Mouse (Mus musculus): ENCODE measurements around the gene Coa6. TPM values are rescaled to one million over a fixed set of nuclear protein-coding genes. Genes with fewer than 3 reads are reported as not detected.
A peak's percentile ranks its signal among the peaks of the same experiment; 100 is the strongest.
"Not testable (repeated sequence)": the region's sequence is repeated elsewhere in the genome, so short reads cannot be mapped to it uniquely, and the experiment has no call there.

Coa6 gene
- 47.0 and 52.5 TPM in 2 replicates for polyA plus RNA-seq (2016; fragmentation: Nextera tagmentation; extraction: Ambion mirVana)

DNA sequence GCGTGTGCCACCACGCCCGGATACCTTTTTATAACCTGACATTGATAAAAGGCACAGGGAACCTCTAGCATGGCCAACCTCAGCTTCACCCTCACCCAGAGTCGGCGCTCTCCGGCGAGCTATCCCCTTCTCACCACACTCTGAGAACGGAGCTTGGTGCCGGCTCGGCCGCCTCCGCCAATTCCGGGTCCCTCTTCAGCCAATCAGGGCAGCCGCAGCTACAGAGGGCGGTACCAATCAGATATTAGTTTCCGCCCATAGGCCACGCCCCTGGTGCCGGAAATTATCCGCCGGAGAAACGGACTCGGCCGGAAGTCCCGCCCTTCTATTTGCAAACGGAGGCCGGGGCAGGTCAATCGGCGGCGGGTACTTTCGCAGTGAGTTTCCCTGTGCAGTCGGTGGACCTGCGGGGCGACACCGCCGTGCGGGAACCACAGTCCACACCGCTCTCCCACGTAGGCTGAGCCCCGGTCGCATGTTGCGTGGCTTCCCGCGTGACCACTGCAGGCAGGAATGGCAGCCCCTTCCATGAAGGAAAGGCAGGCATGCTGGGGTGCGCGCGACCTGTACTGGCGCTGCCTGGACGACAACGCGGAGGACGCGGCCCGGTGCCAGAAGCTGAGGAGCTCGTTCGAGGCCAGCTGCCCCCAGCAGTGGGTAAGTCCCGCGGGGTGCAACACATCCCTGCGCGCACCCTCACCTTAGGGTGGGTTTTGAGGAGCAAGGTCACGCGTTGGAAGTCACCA lies at the start of gene Coa6:
TSS of gene Coa6 (plus strand) at position 342 of the 746 bp plus-strand sequence.
- peak within 1 kb of the TSS; percentile 88 for H3K4me3 ChIP-seq
- peak; percentile 98 for DNase-seq (ENCODE audit: low spot score)
- H3K9me3 ChIP-seq, result no peaks in the 10 kb centered on the region
- WGBS, result under 1% methylated on average over 61 of the region's 61 CpGs
- no peaks in the 10 kb centered on the region for H3K27me3 ChIP-seq (ENCODE audit: insufficient read depth, poor library complexity, severe bottlenecking)
- H3K4me1 ChIP-seq, result peaks cover 15% of the 10 kb centered on the region
- peaks cover 23% of the 10 kb centered on the region for H3K36me3 ChIP-seq
- H3K27ac ChIP-seq, result peak within 1 kb of the TSS; percentile 93

DNA sequence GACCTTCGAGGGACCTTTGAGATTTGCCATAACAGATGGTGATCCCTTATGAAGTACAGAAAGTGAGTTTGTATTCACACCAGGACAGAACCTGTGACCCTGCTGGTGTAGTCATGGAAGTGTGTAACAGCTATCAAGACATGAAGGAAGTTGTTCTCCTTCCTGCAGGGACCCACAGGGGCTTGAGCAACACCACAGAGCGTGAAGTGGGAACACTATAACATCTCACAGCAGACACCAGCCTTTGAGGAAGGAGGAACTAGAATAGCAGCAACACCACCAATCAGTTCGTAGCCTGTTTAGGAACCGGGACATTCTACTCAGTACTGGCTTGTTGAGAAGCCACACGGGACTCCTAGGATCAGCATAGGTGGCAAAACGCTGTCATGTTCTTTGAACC lies 42.7 kb upstream of the Coa6 start:
- peaks cover 6% of the 10 kb centered on the region; the same call in 1 of the 2 replicates for H3K27me3 ChIP-seq (ENCODE audit: insufficient read depth, poor library complexity, severe bottlenecking)
- 79% methylated on average over 6 of the region's 6 CpGs for WGBS
- no peak overlapping the region for H3K4me3 ChIP-seq
- no peaks in the 10 kb centered on the region for H3K9me3 ChIP-seq
- H3K36me3 ChIP-seq, result no peaks in the 10 kb centered on the region
- no peaks in the 10 kb centered on the region for H3K4me1 ChIP-seq
- DNase-seq (ENCODE audit: low spot score), result no peak
- no peak overlapping the region for H3K27ac ChIP-seq

DNA sequence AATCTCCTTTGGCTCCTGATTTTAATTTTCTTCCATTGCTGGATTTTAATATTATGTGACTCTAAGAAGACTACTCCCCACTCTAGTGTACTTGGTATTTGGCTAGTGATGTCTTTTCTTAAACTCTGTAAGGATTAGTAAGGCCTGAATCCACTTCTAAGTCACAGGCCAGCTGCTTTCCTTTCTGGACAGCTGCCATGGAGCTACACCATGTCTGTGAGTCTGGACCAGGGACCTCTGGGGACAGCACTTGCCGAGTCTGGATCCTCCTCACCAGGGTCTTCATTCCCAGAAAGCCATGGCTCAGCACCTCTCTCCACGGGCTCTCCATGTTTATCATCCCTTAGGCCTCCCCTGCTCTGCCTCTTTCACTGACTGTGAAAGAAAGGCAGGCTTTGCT lies 42.2 kb upstream of the Coa6 start:
- Histone ChIP-seq H3K9me3 (no peaks in the 10 kb centered on the region), H3K4me1 (no peaks in the 10 kb centered on the region), H3K27me3 (ENCODE audit: insufficient read depth, poor library complexity, severe bottlenecking) (peaks cover 6% of the 10 kb centered on the region; the same call in 1 of the 2 replicates), H3K27ac (no peak overlapping the region), H3K4me3 (no peak overlapping the region), H3K36me3 (no peaks in the 10 kb centered on the region)
- 56% methylated on average over 2 of the region's 2 CpGs for WGBS
- no peak for DNase-seq (ENCODE audit: low spot score)

DNA sequence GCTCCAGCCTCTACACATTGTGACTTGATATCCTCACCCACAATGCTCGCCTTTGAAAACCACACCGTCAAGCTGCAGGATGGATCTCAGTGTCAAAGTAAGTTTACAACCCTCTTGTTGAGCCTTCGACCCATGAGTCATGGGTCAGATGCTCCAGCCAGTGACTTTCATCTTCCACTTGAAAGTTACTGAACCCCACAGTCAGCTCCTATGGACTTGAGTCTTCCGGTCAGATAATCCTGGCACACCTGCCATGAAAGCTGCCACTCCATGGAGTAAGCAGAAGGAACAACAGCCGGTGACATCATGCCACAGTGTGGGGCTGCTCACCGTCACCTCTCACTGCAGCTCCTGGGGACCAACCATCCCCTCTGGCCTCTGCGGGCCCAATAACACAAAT lies 41.0 kb upstream of the Coa6 start:
- DNase-seq (ENCODE audit: low spot score), result no peak
- H3K27ac ChIP-seq, result no peak overlapping the region
- no peaks in the 10 kb centered on the region for H3K4me1 ChIP-seq
- no peaks in the 10 kb centered on the region for H3K36me3 ChIP-seq
- no peak overlapping the region for H3K4me3 ChIP-seq
- 84% methylated on average over 7 of the region's 7 CpGs for WGBS
- H3K27me3 ChIP-seq (ENCODE audit: insufficient read depth, poor library complexity, severe bottlenecking), result peaks cover 6% of the 10 kb centered on the region; the same call in 1 of the 2 replicates
- no peaks in the 10 kb centered on the region for H3K9me3 ChIP-seq

DNA sequence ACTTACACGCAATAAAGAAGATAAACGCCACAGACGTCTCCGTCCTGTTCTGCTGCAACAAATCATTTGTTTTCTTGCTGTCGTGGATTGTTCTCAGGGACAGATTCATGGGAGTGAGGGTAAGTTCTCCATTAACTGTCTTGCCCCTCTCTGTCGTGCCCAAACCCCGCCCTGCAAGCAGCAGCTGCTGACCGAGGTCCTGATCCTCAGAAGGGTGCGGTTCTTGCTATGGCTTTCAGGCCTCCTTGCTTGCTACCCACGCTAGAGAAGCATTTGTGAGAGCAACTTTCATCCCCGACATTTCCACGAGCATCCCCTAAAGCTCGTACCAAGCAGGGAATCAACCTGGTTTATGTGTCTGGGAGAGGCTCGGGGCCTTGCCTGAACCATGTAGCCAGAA lies 40.1 kb upstream of the Coa6 start:
- Histone ChIP-seq H3K4me3 (no peak overlapping the region), H3K36me3 (no peaks in the 10 kb centered on the region), H3K9me3 (no peaks in the 10 kb centered on the region), H3K4me1 (no peaks in the 10 kb centered on the region), H3K27me3 (ENCODE audit: insufficient read depth, poor library complexity, severe bottlenecking) (no peaks in the 10 kb centered on the region), H3K27ac (no peak overlapping the region)
- no peak for DNase-seq (ENCODE audit: low spot score)
- WGBS, result 45% methylated on average over 14 of the region's 14 CpGs

DNA sequence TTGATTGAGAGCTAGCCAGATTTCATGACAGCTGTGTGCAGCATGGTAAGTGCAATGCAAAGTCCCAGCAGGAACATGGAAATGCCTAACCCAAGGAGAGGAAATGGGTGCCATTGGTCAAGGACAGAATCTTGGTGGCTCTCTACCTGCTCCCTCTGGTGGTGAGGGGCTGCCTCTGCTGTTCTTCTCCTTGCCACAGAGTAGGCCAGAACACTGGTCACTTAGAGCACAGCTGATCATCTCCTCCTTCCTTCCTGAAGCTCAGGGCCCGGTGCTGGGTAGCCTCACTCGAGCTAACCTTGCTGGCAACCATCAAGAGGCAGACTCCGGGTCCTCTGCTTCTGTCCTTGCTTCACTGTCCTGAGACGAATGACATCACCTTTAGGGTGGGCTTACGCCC lies 39.6 kb upstream of the Coa6 start:
- H3K36me3 ChIP-seq, result no peaks in the 10 kb centered on the region
- H3K27me3 ChIP-seq (ENCODE audit: insufficient read depth, poor library complexity, severe bottlenecking), result no peaks in the 10 kb centered on the region
- DNase-seq (ENCODE audit: low spot score), result no peak
- H3K4me3 ChIP-seq, result no peak overlapping the region
- H3K4me1 ChIP-seq, result no peaks in the 10 kb centered on the region
- H3K27ac ChIP-seq, result no peak overlapping the region
- WGBS, result 58% methylated on average over 5 of the region's 5 CpGs
- no peaks in the 10 kb centered on the region for H3K9me3 ChIP-seq

DNA sequence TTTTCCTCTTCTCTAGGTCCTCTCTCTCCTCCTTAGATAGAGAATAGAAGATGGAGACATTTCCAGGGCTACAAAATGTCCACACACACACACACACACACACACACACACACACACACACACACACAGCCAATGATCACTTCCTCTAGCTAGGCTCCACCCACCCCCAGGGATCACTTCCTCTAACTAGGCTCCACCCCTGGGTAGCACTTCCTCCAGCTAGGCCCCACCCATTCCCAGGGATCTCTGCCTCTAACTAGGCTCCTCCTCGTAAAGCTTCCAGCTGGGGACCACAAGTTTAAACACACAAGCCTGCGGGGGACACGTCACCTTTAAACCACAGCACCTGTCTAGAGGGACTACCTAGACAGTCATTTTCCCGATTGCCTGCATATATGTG lies 34.7 kb upstream of the Coa6 start:
- Histone ChIP-seq H3K36me3 (no peaks in the 10 kb centered on the region), H3K27ac (no peak overlapping the region), H3K9me3 (no peaks in the 10 kb centered on the region), H3K4me1 (no peaks in the 10 kb centered on the region), H3K4me3 (no peak overlapping the region), H3K27me3 (ENCODE audit: insufficient read depth, poor library complexity, severe bottlenecking) (no peaks in the 10 kb centered on the region)
- WGBS, result 83% methylated on average over 4 of the region's 4 CpGs
- no peak for DNase-seq (ENCODE audit: low spot score)

DNA sequence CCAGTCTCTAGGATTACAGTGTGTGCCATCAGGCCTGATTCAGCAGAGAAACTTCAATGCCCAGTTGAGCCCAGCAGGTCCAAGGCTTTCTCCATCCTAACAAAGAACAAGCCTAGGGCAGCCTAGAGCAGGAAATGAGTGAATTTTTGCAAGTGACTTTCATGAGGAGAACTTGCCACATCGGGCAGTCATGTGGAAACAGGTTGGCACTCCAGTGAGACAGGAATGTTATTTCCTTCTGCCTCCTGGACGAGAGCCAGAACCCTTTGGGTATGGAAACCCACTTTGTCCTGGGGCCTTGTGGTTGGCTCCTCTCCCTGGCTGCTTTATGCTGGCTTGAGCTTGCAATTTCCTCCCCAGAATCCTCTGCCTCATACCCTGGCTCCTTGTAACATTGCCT lies 30.8 kb upstream of the Coa6 start:
- Histone ChIP-seq H3K36me3 (no peaks in the 10 kb centered on the region), H3K9me3 (no peaks in the 10 kb centered on the region), H3K4me1 (no peaks in the 10 kb centered on the region), H3K27ac (no peak overlapping the region), H3K4me3 (no peak overlapping the region), H3K27me3 (ENCODE audit: insufficient read depth, poor library complexity, severe bottlenecking) (no peaks in the 10 kb centered on the region)
- 57% methylated on average over 2 of the region's 2 CpGs for WGBS
- no peak for DNase-seq (ENCODE audit: low spot score)

DNA sequence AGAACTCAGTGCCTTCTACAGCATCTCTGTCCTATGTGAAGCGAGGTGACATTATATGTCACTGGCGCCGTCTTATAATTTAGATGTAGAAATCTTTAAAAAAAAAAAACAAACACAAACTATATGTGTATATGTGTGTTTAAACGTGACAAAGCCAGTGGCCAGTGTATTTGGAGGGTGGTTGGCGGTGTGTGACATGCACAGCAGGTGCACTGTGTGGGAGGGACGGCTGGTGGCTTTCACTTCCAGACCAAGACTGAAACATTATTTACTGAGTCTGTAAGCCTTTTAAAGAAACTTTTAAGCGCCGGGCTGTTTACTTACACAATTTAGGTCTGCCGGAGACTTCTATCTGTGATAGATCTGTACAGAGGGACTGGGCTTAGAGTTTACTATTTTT lies 26.9 kb upstream of the Coa6 start:
- Histone ChIP-seq H3K27me3 (ENCODE audit: insufficient read depth, poor library complexity, severe bottlenecking) (no peaks in the 10 kb centered on the region), H3K9me3 (no peaks in the 10 kb centered on the region), H3K4me1 (no peaks in the 10 kb centered on the region), H3K4me3 (no peak overlapping the region), H3K27ac (no peak overlapping the region), H3K36me3 (no peaks in the 10 kb centered on the region)
- DNase-seq (ENCODE audit: low spot score), result no peak
- WGBS, result 82% methylated on average over 9 of the region's 9 CpGs

DNA sequence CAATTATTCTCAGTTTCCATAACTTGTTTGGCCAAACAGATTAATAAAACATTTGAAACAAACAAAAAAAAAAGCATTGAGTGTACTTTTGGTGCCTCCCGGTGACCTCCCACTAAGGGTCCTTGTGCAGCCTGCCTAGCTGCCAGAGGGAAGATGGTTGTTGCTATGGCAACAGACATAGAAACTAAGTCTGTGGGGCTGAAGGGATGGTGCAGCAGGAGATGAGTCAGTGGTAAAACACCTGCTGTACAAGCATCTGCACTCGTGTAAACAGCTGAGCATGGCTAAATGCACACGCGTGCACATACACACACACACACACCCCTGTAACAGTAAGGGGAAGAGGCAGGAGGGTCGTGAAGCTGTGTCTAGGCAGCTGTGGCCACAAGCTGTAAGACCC lies 26.4 kb upstream of the Coa6 start:
- no peak for DNase-seq (ENCODE audit: low spot score)
- H3K9me3 ChIP-seq, result no peaks in the 10 kb centered on the region
- 73% methylated on average over 5 of the region's 5 CpGs for WGBS
- no peaks in the 10 kb centered on the region for H3K4me1 ChIP-seq
- H3K36me3 ChIP-seq, result no peaks in the 10 kb centered on the region
- no peak overlapping the region for H3K4me3 ChIP-seq
- no peaks in the 10 kb centered on the region for H3K27me3 ChIP-seq (ENCODE audit: insufficient read depth, poor library complexity, severe bottlenecking)
- no peak overlapping the region for H3K27ac ChIP-seq

DNA sequence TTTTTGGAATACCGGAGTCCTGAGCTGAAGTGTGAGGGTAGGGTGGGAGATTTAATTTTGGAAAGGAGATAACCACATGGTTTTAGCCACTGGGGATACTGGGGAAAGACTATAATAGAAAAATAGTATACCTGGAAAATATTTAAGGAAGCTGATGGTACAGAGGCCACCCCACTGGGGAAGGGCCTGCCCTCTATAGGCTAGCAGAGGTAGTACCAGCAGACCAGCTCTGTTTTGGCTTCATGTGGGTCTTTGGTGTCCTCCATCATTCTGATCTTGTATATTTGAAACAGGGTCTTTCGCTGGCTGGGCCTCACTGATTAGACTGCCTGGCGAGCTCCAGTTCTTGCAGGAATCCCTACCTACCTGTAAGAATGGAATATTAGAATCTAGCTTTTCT lies 24.0 kb upstream of the Coa6 start:
- Histone ChIP-seq H3K27ac (no peak overlapping the region), H3K36me3 (no peaks in the 10 kb centered on the region), H3K9me3 (no peaks in the 10 kb centered on the region), H3K4me1 (no peaks in the 10 kb centered on the region), H3K27me3 (ENCODE audit: insufficient read depth, poor library complexity, severe bottlenecking) (no peaks in the 10 kb centered on the region), H3K4me3 (no peak overlapping the region)
- WGBS, result 70% methylated on average over 3 of the region's 3 CpGs
- no peak for DNase-seq (ENCODE audit: low spot score)

DNA sequence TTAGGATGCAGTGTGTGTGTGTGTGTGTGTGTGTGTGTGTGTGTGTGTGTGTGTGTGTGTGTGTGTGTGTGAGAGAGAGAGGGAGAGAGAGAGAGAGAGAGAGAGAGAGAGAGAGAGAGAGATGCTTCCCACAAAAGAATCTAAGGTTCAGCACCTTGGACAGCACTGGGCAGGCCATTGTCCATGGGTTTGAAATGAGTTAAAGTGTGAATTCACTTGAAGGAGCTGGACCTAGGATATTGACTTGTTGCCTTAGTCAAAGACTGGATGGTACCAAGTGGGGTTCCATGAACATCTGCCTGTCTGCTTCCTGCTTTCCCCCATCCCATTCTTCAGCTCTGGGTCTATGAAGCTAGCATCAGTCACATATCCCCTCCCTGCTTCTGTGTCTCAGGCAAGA lies 17.8 kb upstream of the Coa6 start:
- H3K27me3 ChIP-seq (ENCODE audit: insufficient read depth, poor library complexity, severe bottlenecking); H3K4me1 ChIP-seq; H3K27ac ChIP-seq; H3K9me3 ChIP-seq; DNase-seq (ENCODE audit: low spot score); H3K4me3 ChIP-seq; H3K36me3 ChIP-seq: not testable (repeated sequence)

DNA sequence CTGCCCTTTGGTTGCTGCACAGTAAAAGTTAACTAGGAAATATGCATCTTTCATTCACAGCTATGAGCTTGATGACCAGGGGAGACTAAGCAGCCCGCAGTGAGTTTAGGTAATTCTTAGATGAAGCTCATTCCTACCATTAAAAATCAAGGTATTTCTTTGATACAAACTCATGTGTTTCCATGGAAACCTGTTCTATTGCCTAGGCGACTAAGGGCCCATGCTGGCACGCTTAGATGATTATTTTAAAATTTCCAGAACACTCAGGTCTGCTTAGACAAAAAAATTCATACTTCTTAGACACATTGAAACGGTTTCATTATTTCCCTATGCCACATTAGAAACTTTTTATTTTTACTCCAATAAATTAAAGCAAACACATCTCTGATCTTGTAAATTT lies 17.3 kb upstream of the Coa6 start:
- no peaks in the 10 kb centered on the region for H3K36me3 ChIP-seq
- no peaks in the 10 kb centered on the region for H3K9me3 ChIP-seq
- no peak overlapping the region for H3K27ac ChIP-seq
- H3K4me1 ChIP-seq, result no peaks in the 10 kb centered on the region
- no peaks in the 10 kb centered on the region for H3K27me3 ChIP-seq (ENCODE audit: insufficient read depth, poor library complexity, severe bottlenecking)
- no peak for DNase-seq (ENCODE audit: low spot score)
- H3K4me3 ChIP-seq, result no peak overlapping the region
- 70% methylated on average over 4 of the region's 4 CpGs for WGBS

DNA sequence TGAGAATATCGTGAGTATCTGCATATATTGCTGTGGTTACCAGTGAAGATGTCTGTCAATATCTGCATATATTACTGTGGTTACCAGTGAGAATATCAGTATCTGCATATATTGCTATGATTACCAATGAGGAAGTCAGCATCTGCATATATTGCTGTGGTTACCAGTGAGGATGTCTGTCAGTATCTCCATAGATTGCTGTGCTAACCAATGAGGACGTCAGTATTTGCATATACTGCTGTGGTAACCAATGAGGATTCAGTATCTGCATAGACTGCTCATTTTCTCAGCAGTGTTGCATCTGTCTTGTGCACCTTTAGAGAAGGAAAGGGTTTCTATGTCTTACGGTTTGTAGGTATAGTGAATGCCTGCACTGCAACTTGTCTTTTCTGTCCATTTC lies 1.5 kb upstream of the Coa6 start:
- no peak for DNase-seq (ENCODE audit: low spot score)
- WGBS, result 85% methylated on average over 3 of the region's 3 CpGs
- H3K4me3 ChIP-seq, result no peak overlapping the region
- no peaks in the 10 kb centered on the region for H3K27me3 ChIP-seq (ENCODE audit: insufficient read depth, poor library complexity, severe bottlenecking)
- H3K9me3 ChIP-seq, result no peaks in the 10 kb centered on the region
- H3K4me1 ChIP-seq, result peaks cover 15% of the 10 kb centered on the region
- H3K36me3 ChIP-seq, result peaks cover 8% of the 10 kb centered on the region
- H3K27ac ChIP-seq, result no peak overlapping the region

Data from heart, embryonic 10.5 days (tissue).